Mouse (Mus musculus) cortical plate, adult 2 months (tissue): ENCODE data around the gene Tbx5.

Experiments used
- CTCF ChIP-seq: fragments of 200-500 bp; IDR thresholded peaks from 2 replicates; pipeline ENCODE4 v1.5.1; 2011; ENCODE audit warnings: mild to moderate bottlenecking, control low read depth, low read length; ENCODE audit not compliant: insufficient read depth; ENCODE audit errors: extremely low read depth
- POLR2A ChIP-seq: fragments of 200-500 bp; IDR thresholded peaks from 2 replicates; pipeline ENCODE4 v1.6.1; 2011; ENCODE audit warnings: mild to moderate bottlenecking, low read length, control low read depth; ENCODE audit not compliant: insufficient read depth; ENCODE audit errors: extremely low read depth

GRCm38 (mm10) chr5:119793972-119794371 lies 38.5 kb upstream of the Tbx5 start:
- TF ChIP-seq CTCF, result no peak
- TF ChIP-seq POLR2A, result no peak
